Mouse (Mus musculus): ENCODE data around the gene Cnn1. TPM values are rescaled to one million over a fixed set of nuclear protein-coding genes. Genes with fewer than 3 reads are reported as not detected.

Cnn1 gene
- 419 and 432 TPM in 2 replicates for polyA plus RNA-seq (2015; fragmentation: Nextera tagmentation; extraction: Ambion mirVana)

GRCm38 (mm10) chr9:22098993-22099696, at the start of gene Cnn1:
Gene Cnn1, plus strand, starts transcription at chr9:22099216.
- no peak for ATAC-seq
- no peaks in the 10 kb centered on the region for H3K9me3 ChIP-seq (ENCODE audit: control insufficient read depth)
- peak within 1 kb of the TSS; percentile 23; the same call in 1 of the 2 replicates for H3K9ac ChIP-seq (ENCODE audit: low read depth, low read length)
- 5% methylated on average over 14 of the region's 14 CpGs for WGBS
- peak within 1 kb of the TSS; percentile 7 for H3K4me3 ChIP-seq (ENCODE audit: low read depth, low read length)
- peaks cover 20% of the 10 kb centered on the region for H3K27me3 ChIP-seq (replicated peaks; ENCODE audit: control insufficient read depth, insufficient read depth, low read length)
- peak within 1 kb of the TSS; percentile 31 for H3K4me2 ChIP-seq (replicated peaks; ENCODE audit: low read depth)
- H3K36me3 ChIP-seq (ENCODE audit: control insufficient read depth, insufficient read depth) = no peaks in the 10 kb centered on the region
- no peak for TF ChIP-seq CTCF (IDR thresholded peaks at IDR 0.05; ENCODE audit: low read depth)
- no peaks in the 10 kb centered on the region for H3K4me1 ChIP-seq (replicated peaks; ENCODE audit: control insufficient read depth, insufficient read depth, low read length)
- H3K27ac ChIP-seq (ENCODE audit: low read depth, low read length) = no peak within 1 kb of the TSS

- H3K4me3 ChIP-seq (ENCODE audit: low read depth, low read length) = no peak overlapping the region
- peaks cover 37% of the 10 kb centered on the region for H3K27me3 ChIP-seq (replicated peaks; ENCODE audit: control insufficient read depth, insufficient read depth, low read length)
- WGBS = 52% methylated on average over 11 of the region's 11 CpGs
- H3K9ac ChIP-seq (ENCODE audit: low read depth, low read length) = no peak overlapping the region
- H3K4me1 ChIP-seq (replicated peaks; ENCODE audit: control insufficient read depth, insufficient read depth, low read length) = 0 out of 2 replicates have a peak, but pooled peaks cover 3% of the 10 kb centered on the region
- ATAC-seq = no peak
- H3K4me2 ChIP-seq (replicated peaks; ENCODE audit: low read depth) = no peak overlapping the region
- H3K9me3 ChIP-seq (ENCODE audit: control insufficient read depth) = no peaks in the 10 kb centered on the region
- no peak overlapping the region for H3K27ac ChIP-seq (ENCODE audit: low read depth, low read length)
- no peak for TF ChIP-seq CTCF (IDR thresholded peaks at IDR 0.05; ENCODE audit: low read depth)
- H3K36me3 ChIP-seq (ENCODE audit: control insufficient read depth, insufficient read depth) = no peaks in the 10 kb centered on the region
Measured at GRCm38 (mm10) chr9:22049315-22049714, 49.7 kb upstream of the Cnn1 start.

GRCm38 (mm10) chr9:22049721-22050270, 49.2 kb upstream of the Cnn1 start:
- H3K4me2 ChIP-seq (replicated peaks; ENCODE audit: low read depth) = peak overlapping the region; percentile 66
- no peak overlapping the region for H3K27ac ChIP-seq (ENCODE audit: low read depth, low read length)
- peaks cover 37% of the 10 kb centered on the region for H3K27me3 ChIP-seq (replicated peaks; ENCODE audit: control insufficient read depth, insufficient read depth, low read length)

GRCm38 (mm10) chr9:22050351-22050889, 48.6 kb upstream of the Cnn1 start:
- peaks cover 42% of the 10 kb centered on the region for H3K27me3 ChIP-seq (replicated peaks; ENCODE audit: control insufficient read depth, insufficient read depth, low read length)
- H3K9ac ChIP-seq (ENCODE audit: low read depth, low read length) = no peak overlapping the region
- no peaks in the 10 kb centered on the region for H3K9me3 ChIP-seq (ENCODE audit: control insufficient read depth)
- 2% methylated on average over 42 of the region's 43 CpGs for WGBS
- peak overlapping the region; percentile 34 for H3K4me3 ChIP-seq (ENCODE audit: low read depth, low read length)
- H3K27ac ChIP-seq (ENCODE audit: low read depth, low read length) = no peak overlapping the region
- 0 out of 2 replicates have a peak, but pooled peaks have one; percentile 8 for TF ChIP-seq CTCF (IDR thresholded peaks at IDR 0.05; ENCODE audit: low read depth)
- 0 out of 2 replicates have a peak, but pooled peaks cover 7% of the 10 kb centered on the region for H3K4me1 ChIP-seq (replicated peaks; ENCODE audit: control insufficient read depth, insufficient read depth, low read length)
- peak; percentile 68 for ATAC-seq
- H3K4me2 ChIP-seq (replicated peaks; ENCODE audit: low read depth) = peak overlapping the region; percentile 66
- H3K36me3 ChIP-seq (ENCODE audit: control insufficient read depth, insufficient read depth) = no peaks in the 10 kb centered on the region

More at GRCm38 (mm10) chr9:22049721-22050270, 49.2 kb upstream of the Cnn1 start:
- no peak for TF ChIP-seq CTCF (IDR thresholded peaks at IDR 0.05; ENCODE audit: low read depth)
- ATAC-seq = 0 out of 2 replicates have a peak, but pooled peaks have one; percentile 28
- H3K9me3 ChIP-seq (ENCODE audit: control insufficient read depth) = no peaks in the 10 kb centered on the region
- no peak overlapping the region; the same call in 1 of the 2 replicates for H3K4me3 ChIP-seq (ENCODE audit: low read depth, low read length)
- no peak overlapping the region for H3K9ac ChIP-seq (ENCODE audit: low read depth, low read length)
- H3K36me3 ChIP-seq (ENCODE audit: control insufficient read depth, insufficient read depth) = no peaks in the 10 kb centered on the region
- H3K4me1 ChIP-seq (replicated peaks; ENCODE audit: control insufficient read depth, insufficient read depth, low read length) = 0 out of 2 replicates have a peak, but pooled peaks cover 7% of the 10 kb centered on the region
- 33% methylated on average over 4 of the region's 4 CpGs for WGBS

GRCm38 (mm10) chr9:22051161-22051957, 47.7 kb upstream of the Cnn1 start:
- Histone ChIP-seq H3K4me1 (replicated peaks; ENCODE audit: control insufficient read depth, insufficient read depth, low read length) (0 out of 2 replicates have a peak, but pooled peaks cover 7% of the 10 kb centered on the region), H3K4me2 (replicated peaks; ENCODE audit: low read depth) (peak overlapping the region; percentile 66), H3K36me3 (ENCODE audit: control insufficient read depth, insufficient read depth) (no peaks in the 10 kb centered on the region), H3K9ac (ENCODE audit: low read depth, low read length) (no peak overlapping the region; the same call in 1 of the 2 replicates), H3K27me3 (replicated peaks; ENCODE audit: control insufficient read depth, insufficient read depth, low read length) (peaks cover 43% of the 10 kb centered on the region), H3K9me3 (ENCODE audit: control insufficient read depth) (no peaks in the 10 kb centered on the region), H3K4me3 (ENCODE audit: low read depth, low read length) (peak overlapping the region; percentile 34), H3K27ac (ENCODE audit: low read depth, low read length) (no peak overlapping the region)
- no peak for TF ChIP-seq CTCF (IDR thresholded peaks at IDR 0.05; ENCODE audit: low read depth)
- no peak for ATAC-seq
- WGBS = 2% methylated on average over 59 of the region's 67 CpGs
